Mouse (Mus musculus) adrenal gland, postnatal 25 days (tissue): ENCODE data around the gene Sgsm2. TPM values are rescaled to one million over a fixed set of nuclear protein-coding genes. Genes with fewer than 3 reads are reported as not detected.

Source experiments
- DNase-seq: peaks from one replicate; pipeline ENCODE4 v3.0.0; 2021; ENCODE audit warnings: mixed read lengths
- long read RNA-seq: library from polyadenylated mRNA; stranded (forward); transcript quantifications from one replicate; pipeline ENCODE4 v2.0.0, GENCODE M21; 2021
- total RNA-seq: library from RNA; stranded (reverse); gene quantifications from 2 replicates; pipeline ENCODE4 v1.2.3, GENCODE M21; 2021

The Sgsm2 gene
- total RNA-seq, result 26.0 and 34.7 TPM in 2 replicates
- long read RNA-seq, partial matches to known transcripts, result 1 of 12 reads
- long read RNA-seq, other reads (novel, unspliced or antisense), result 11 of 12 reads

DNA sequence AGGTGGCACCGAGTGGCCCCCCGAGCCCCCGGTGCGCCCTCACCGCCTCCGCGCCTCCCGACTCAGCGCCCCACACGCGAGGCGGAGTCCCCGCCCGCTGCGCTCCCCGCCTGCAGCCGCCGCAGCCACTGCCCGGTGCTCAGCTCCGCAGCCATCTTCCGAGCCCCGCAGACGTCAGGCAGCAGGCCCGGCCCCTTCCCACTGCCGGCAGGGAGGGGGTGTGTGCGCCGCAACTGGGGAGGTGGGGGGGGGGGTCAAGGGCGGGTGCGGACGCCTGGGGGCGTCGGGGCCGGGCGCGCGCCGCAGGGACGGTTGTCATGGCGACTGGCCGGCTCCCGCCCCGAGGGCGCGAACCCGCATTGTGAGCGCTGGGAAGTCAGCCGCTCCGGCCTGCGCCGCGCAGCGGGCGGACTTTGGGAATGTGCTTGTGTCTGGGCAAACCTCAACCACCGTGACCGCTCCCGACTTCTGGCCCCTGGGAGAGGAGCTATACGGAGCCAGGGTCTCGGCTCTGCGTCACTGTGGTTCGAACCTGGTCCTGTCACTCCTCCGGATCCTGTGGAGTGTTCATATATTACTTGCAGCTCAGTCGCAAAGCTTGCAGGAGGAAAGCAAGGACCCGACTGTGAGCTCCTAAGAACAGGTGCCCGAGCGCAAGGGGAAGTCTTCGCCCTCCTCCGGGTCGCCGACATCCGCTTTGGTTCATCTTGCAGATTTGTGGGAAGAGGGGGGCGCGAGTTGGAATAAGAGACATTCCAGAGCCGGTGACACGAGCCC, at the start of gene Sgsm2:
Gene Sgsm2 (minus strand): TSS at position 160 of the 777 bp plus-strand sequence.
- DNase-seq, result peak; percentile 74

DNA sequence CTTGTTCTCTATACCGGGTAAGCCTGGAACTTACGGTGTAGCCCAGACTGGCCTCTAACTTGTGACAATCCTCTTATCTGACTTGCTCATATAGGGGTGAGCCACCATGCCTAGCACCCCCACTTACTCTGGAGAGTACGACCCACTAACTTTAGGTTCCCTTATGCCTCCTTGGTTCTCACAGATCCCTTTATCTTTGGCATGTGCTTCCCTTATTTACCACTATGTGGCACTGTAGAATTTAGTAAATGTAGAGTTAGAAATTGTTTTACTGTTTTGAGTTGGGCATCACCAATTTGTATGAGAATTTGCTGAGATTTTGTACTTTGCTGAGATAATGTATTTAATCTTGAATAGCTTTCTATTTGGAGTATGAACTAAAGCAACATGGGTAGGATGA, 49.5 kb upstream of the Sgsm2 start:
- DNase-seq, result no peak

DNA sequence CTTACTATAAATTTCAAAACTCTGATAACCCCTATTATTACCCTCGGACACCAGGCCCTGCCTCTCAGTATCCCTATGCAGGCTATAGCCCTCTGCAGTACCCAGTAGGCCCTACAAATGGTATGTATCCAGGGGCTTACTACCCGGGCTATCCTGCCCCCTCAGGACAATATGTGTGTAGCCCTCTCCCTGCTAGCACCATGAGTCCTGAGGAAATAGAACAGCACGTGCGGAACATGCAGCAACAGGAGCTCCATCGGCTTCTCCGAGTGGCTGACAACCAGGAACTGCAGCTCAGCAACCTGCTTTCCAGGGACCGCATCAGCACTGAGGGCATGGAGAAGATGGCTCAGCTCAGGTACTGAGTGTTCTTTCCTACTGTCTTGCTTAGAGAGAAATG, 33.5 kb upstream of the Sgsm2 start:
- no peak for DNase-seq

DNA sequence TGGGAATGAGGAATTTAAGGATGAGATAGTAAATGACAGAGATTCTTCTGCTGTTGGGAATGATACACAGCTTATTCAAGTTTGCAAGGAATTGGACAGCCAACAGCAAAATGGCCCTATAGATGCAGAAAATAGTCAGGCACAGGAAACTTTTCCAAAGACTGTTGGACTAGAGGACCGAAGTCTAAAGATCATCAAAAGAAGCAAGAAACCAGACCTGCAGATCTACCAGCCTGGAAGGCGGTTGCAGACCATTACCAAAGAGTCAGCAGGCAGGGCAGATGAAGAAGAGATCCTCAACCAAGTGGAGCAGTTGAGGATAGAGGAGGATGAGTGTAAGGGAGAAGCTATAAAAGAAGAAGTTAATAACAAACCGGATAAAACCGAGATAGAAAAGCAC, 32.3 kb upstream of the Sgsm2 start:
- DNase-seq, result no peak

DNA sequence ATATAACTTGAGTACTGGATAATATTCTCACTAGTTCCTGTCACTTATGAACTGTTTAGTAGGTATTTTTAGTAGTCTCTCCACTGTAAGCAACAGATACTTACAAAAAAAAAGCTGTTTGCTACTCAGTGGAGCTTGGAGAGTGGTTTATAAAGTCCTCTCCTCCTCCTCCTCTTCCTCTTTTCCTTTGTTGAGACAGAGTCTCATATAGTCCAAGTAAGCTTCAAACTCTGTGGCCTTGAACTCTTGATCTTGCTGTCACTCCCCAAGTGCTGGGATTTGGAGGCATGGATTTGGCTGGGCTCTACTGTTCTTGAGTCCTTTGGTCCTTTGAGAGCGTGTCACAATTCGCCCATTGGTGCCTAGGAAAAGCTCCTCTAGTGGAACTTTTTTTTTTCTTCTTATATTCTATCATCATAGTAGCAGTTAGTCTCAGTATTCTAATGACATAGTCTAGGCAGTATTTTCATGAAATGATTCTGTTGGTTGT, 30.4 kb upstream of the Sgsm2 start:
- no peak for DNase-seq

DNA sequence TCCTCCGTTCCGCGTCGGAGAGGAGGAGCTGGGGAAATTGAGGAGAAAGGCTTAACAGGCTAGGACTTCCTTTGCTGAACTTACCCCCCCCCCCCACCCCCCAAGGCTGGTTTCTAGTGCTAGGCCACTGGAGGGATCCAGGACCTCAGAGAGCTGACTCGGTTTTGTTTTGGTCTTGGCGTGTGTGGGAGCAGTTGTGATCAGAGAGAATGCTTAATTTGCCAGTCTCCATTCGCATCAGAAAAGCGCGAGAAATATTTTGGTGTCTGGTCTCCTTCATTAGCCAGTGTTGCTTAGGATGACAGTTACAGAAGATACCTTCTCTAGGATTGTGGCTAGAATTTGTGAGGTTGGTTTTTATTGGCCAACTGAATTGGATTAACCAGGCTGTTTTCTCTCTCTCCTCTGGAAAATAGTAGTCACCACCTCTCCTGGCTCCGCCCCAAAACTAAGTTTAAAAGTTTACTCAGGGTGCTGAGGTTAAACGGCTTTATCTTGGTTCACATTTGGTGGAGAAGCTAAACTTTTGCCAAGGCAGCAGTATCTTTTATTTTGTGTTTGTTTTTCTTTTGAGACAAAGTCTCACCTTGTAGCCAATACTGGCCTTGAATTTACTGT, 29.6 kb upstream of the Sgsm2 start:
- peak; percentile 25 for DNase-seq

DNA sequence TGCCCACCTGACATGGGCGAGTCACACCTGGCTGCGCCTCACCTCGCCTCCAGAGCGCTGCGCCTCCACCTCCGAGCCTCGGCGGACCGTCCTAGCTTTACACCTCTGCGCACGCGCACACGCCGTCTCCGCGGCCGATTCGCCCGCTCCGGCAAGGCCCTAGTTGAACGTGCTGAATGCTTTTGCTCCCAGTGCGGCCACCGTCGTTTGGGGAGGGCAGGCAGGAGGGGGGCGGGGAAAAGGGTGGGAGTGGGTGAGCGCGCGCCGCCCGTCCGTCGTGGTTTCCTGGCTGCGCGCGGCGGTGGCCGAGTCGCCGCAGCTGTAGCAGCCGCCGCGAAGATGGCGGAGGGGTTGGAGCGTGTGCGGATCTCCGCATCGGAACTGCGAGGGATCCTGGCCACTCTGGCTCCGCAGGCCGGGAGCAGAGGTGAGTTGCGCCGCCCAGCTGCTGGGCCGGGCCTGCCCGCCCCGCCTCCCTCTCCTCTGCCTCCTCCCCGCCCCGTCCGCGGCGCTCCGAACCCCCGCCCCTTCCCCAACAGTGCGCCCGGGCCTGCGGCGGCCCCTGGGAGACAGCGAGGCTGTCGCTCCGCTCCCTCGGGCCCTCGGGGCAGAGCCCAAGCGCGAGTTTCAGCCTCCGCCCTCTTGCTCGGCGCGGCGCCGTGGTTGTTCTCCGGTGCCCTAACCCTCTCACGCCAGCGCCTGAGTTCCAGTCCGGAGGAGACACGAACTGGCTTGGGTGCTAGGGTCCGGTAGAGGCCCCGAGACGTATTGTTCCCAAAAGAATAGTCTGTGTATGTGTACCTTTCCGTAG, 28.9 kb upstream of the Sgsm2 start, which contains the start of the genes Smg6 and Srr:
Gene Smg6 (plus strand): TSS at position 247 of the 811 bp plus-strand sequence.
Gene Srr (minus strand): TSS at position 372 of the 811 bp plus-strand sequence.
- peak; percentile 96 for DNase-seq

DNA sequence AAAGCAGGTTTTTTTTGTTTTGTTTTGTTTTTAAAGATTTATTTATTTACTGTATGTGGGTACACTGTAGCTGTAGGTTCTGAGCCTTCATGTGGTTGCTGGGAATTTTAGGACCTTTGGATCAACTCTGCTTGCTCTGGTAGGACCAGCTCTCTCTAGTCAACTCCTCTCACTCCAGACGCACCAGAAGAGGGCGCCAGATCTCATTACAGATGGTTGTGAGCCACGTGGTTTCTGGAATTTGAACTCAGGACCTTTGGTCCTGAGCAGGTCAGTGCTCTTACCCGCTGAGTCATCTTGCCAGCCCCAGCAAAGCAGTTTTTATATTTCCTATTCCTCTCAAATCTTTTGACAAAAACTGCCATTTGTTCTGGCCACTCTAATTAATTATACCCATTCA, 27.3 kb upstream of the Sgsm2 start:
- DNase-seq, result peak; percentile 26

DNA sequence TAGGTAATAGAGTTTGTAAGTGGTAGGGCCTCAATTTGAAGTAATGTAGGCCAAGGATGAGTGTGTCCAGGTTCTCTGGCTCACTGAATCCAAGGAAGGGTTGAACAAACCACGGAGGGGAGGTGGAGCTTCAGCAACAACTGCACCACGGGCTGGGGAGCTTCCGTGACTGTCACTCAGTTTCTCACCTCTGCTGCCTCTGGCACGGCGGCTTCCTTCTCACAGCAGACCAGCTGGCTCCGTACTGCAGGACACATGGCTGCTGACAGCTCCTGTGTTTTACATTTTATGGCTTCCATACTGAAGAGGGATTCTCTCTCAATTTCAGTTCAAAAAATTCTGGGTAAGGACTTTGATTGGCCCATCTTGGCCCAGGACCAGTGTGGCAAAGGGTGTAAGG, 22.4 kb upstream of the Sgsm2 start:
- no peak for DNase-seq

DNA sequence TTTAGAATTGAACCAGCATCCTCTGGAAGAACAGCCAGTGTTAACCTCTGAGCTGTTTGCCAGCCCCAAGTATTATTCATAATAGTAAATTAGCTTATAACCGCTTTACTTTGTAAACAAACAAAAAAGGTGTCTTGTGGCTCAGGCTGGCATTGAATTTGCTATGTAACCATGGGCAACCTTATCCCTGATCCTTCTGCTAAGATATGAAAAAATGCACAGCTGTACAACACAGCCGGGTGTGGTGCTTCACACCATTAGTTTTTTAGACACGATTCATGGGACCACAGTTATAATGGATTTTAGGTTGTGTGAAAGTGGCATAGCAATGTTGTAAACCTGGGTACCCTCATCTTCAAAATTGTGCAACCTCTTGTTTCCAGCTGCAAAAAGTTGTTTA, 15.6 kb upstream of the Sgsm2 start:
- no peak for DNase-seq

DNA sequence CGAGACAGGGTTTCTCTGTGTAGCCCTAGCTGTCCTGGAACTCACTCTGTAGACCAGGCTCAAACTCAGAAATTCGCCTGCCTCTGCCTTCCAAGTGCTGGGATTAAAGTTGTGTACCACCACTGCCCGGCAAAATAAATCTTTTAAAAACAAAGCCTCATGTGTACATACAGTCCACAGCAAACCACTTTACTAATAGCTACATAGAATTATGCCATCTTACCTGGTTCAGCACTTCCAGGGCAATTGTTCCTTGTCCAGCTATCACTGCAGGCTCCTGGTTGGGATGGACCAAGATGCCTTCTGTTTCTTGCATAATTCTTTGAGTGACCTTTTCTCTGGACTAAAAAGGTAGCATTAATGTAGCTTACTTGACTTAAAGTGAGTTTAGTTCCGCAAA, 13.1 kb upstream of the Sgsm2 start:
- DNase-seq, result no peak

DNA sequence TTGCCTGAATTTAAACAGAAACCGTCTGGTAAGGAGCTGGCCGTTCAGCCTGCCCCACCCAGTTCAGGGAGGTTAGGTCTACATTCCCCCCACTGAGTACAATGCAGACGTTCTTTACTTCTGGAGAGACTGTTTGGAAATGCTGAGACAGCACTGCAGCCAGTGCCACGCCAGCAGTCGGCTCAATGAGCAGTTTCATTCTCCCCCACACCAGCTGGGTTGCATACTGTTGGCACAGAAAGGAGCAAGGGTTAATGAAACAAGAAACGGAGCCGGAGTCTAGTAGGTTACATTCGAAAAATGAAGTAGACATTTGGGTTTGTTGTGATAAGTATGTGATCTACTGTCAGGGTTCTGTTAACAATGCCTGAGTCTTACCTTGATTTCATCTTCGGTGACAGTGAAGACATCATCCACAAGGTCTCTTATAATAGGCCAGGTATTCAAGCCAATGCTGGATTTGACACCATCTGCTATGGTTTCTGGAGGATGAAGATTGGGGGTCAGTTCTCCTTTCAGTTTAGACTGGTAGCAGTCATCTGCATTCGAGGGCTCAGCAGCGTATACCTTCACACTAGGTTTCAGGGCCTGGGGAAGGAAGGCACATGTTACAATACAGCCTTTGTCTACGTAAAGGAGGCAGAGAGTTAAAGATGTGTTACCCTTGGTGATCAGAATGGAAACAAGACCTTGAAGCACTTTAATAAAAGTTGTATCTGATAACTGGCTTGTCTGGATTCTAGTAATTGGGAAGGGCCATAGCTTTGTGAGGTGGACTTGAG, 11.9 kb upstream of the Sgsm2 start:
- no peak for DNase-seq

DNA sequence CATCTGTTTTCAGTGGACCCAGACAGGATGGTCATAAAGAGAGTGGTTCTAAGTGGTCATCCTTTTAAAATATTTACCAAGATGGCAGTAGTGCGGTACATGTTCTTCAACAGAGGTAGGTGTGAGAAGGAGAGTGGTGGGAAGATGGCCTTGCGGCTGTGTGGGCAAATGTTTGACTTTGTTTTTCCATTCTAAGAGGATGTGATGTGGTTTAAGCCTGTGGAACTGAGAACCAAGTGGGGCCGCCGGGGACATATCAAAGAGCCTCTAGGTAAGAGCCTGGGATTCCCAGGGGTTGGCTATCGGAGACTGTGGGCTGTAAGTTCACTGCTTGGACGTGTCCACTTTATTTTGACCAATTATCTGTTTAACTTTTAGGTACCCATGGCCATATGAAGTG, 11.0 kb upstream of the Sgsm2 start:
- DNase-seq, result no peak

DNA sequence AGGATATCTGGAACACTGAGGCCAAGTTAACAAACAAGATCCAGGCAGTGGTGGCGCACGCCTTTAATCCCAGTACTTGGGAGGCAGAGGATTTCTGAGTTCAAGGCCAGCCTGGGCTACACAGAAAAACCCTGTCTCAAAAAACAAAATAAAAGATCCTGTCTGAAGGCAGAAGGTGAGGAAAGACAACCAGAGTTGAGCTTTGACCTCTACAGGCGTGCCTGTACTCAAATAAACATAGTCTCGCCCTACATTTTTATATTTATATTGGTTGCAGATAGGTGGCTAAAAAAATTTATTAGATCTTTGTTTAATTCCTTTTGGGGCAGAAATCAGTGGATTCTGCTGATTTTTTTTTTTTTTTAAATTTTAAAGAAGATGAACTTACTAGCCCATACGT, 5.6 kb upstream of the Sgsm2 start:
- DNase-seq, result no peak

DNA sequence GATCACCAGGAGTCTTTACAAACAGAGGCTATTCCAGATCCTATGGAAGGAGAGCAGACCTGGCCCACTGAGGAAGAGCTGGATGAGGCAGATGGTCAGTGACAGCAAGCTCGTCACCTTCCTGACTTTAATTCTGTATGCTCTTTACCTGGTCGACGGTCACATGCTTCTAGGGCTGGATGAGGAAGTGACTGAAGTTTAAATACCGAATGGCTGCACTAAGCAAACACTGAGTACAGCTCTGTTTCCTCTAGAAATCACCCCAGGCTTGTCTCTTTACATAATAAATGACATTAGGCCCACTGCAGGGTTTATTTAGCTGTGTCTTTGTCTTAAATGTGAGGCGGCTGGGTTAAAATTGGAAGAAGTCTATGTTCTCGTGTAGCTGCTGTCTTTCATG, 4.7 kb upstream of the Sgsm2 start:
- DNase-seq, result no peak

DNA sequence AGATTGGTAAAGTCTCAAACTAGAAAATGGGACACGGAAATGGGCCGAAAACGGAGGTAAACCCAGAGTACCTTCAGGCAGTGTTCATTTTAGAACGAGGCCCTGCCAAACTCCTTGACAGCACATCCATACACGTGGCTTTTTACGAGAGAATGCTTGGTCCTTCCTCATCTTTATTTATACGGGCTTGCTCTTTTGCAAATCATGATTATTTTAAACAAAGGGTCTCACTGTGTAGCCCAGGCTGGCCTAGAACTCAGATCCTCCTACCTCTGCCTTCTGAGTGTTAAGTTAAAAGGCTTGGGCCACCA, 1.6 kb upstream of the Sgsm2 start:
- DNase-seq, result no peak

DNA sequence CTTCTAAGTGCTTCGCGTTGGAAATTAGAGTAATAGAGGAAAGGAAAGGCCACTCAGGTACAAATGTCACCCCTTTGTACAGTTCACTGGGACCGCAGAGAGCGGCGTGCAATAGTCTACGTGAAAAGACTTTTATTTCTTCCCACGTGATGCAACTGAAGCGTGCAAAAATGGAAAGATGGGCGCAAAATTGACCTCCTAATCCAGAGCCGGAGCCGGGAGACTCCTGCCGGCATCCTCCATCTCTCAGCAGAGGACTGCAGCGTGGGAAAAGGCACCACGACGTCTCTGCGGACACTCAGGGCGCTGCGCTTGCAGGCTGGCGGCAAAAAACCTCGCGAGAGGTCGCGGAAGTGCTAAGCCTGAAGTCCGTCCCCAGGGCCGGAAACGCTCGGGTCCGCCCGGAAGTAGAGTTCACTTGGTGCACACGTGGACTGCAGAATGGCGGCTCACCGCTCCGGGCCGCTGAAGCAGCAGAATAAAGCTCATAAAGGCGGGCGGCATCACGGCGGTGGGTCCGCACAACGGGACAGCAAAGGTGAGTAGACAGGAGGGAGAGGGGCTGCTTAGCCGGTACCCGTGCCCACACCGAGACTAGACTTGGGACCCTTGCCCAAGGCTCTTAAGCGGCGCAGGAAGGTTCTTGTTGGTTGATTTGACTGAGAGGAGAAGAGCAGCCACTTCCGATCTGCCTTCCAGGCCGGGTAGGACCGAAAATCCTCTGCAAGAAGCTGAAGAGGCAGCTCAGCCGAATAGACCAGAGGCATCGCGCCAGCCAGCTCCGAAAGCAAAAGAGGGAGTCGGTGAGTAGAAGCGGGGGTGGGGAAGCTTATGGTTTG, 1.0 kb upstream of the Sgsm2 start, which contains the start of gene Tsr1:
Gene Tsr1 (plus strand): TSS at position 394 of the 839 bp plus-strand sequence.
- peak; percentile 91 for DNase-seq

DNA sequence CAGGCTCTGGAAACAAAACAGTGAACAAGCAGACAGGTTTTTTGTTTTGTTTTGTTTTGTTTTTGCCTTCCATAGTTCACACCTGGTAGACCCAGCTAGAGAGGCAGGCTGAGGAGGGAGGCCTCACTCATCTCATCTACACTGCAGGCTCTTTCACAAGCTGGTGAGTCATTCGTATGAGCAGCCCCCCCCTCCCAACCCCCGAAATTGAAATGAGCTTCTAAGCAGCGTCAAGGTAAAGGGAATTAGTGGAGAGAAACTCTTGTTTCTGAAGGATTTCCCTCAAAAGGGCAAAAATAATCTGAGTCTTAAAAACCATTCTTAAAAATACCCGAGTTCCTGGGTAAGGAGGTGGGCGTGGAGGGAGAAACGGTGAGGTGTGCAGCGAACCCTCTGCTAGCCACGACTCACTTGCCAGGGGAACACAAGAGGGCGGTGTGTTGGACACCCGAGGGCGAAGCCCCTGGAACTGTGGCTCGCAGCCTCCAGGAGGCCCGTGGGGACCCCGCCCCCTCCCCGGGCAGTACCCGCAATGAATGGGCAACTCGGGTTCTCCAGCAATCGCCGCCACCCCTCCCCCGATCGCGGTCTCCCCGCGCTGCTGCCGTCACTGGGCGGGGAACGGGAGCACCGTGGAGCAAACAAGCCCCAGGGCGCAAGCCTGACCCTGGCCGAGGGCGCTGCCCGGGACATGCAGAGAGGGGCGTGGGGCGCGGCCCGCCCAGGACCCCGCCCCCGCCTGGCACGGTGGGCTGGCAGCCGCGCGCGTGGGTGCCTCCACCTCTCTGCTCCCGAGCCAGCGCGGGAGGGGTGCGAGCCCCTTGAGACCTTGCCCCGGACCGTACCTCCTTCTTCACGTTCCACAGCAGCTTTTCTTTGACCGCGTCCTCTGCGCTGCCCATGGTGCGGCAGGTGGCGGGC, 620 bp downstream of the Sgsm2 start:
- DNase-seq, result peak; percentile 82

DNA sequence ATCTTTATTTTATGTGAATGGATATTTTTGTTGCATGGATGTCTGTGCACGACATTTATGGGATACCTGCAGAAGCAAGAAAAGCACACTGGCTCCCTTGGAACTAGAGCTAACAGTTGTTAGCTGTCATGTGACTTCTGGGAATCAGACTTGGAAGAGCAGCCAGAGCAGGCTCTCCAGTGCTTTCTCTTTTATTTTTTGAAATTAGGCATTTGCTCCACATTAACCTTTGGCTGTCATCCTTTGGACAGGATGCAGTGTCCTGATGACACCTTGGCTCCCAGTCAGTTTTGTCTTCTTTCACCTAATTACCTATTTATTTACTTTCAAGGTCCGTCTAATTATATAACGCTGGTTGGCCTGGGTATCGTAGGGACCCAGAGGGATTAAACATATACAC, 2.2 kb downstream of the Sgsm2 start:
- no peak for DNase-seq

DNA sequence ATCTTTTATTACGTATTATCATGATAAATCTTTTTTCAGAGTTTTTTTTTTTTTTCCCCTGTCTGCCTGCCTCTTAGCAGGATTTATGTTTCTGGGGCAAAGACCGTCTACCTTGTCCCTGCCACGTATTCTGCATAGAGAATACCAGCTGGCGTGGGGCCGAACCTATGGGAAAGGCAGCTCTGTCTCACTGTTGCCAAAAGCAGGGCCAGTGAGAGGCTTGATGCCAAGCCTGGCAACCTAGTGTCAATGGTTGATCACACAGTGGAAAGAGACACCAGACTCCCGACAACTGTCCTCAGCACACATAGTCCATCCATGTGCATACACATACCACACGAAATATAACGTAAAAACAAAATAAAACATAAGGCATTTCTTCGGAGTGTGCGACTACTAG, 13.8 kb downstream of the Sgsm2 start:
- DNase-seq, result peak; percentile 49
